Mouse (Mus musculus) embryo, embryonic 11.5 days (tissue): ENCODE measurements at regions not wholly inside any gene's neighbourhood (a gene's known extent, or its start where the extent isn't known, plus 50 kb on each side); places are given as distances from the start of the nearest gene placed in this dataset.
"Not testable (repeated sequence)": the region's sequence is repeated elsewhere in the genome, so short reads cannot be mapped to it uniquely, and the experiment has no call there.

ENCODE experiments used
- DNase-seq: peaks from one replicate; pipeline ENCODE4 v3.0.0-alpha.2; 2012; ENCODE audit warnings: low read depth, low spot score

- DNase-seq: no peak
These were observed 52.2 kb upstream of the Nmd3 start for GRCm38 (mm10) chr3:69669541-69669940.

GRCm38 (mm10) chr3:69667820-69668219 lies 54.0 kb upstream of the Nmd3 start:
- DNase-seq: no peak

- no peak for DNase-seq
These were observed 54.4 kb upstream of the Nmd3 start for GRCm38 (mm10) chr3:69667359-69667758.

DNA sequence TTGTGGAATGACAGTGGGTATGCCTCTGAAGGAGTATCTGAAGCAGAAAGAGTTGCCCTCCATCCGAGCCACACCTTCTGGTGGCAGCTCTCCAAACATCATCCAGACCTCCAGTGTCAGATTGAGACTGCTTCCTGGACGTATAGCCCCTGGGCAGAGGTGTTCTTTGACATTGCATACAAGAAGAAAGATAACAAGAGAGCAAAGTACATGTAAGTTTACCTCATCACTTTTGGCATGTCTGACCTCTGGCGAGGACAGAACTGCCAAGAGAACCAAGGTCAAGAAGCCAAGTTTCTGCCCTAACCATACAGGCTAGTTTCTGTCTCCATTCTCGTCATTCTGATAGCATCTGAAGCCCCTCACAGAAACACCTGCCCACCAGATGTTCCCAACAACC lies 57.5 kb upstream of the Nmd3 start:
- DNase-seq: no peak

DNA sequence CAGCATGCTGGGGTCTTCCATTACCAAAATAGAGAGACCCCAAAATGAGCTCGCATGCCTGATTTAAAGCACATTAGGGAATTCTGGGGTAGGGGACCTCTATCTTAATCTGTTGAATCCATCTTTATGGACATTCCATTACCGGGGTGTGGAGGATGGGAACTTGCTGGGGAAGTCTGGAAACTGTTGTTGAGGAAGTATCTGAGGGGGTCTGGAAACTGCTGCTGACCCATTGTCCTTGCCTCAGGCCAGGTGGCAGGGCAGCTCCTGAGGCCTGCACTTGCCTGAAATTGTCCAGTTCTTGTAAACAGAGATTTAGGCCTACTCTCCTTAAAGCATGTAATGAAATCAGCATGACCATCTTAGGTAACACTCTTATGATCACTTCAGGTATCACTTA lies 59.4 kb upstream of the B3galnt1 start:
- DNase-seq: no peak

DNA sequence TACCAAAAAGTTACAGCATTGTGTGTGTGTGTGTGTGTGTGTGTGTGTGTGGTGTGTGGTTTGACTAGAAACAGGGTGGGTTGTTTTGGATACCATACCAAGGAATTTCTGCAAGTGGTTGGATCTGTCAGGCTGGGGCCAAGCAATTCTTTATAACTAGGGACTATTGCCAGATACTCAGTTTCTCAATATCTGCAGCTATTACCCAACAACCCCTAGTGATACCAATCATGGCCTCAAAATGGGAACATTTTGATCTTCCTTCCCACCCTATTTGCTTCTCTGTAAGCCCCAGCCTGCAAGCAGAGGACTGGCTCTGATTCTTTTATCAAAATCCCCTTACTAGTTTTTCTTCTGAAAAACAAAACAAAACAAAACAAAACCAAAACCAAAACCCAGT lies 58.8 kb upstream of the B3galnt1 start:
- no peak for DNase-seq

GRCm38 (mm10) chr3:69655651-69656050 lies 56.9 kb upstream of the B3galnt1 start:
- DNase-seq: peak; percentile 3

- no peak for DNase-seq
These were observed 56.2 kb upstream of the B3galnt1 start for GRCm38 (mm10) chr3:69655001-69655400.

GRCm38 (mm10) chr3:69653361-69653760 lies 54.6 kb upstream of the B3galnt1 start:
- not testable (repeated sequence) for DNase-seq

DNA sequence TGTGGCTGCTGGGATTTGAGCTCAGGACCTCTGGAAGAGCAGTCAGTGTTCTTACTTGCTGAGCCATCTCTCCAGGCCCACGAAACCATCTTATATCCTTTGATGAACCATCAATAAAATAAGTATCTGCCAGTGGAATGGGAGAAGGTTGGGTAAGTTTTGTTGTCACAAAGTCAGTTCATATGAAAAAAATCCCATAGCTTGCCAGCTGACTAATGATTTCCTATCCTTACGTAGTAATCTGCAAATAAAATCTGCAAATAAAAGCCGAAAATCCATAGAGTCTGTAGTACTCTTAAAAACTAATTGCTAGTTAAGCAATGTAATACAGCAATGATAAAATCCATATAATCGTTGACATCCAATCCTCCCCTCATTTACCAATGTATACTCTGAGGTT lies 50.8 kb upstream of the B3galnt1 start:
- no peak for DNase-seq
